Mouse (Mus musculus) embryonic facial prominence, embryonic 10.5 days (tissue): Measurements from ENCODE around the gene Gm13272. TPM values are rescaled to one million over a fixed set of nuclear protein-coding genes. Genes with fewer than 3 reads are reported as not detected.
"Not testable (repeated sequence)": the region's sequence is repeated elsewhere in the genome, so short reads cannot be mapped to it uniquely, and the experiment has no call there.

ENCODE experiments used
- DNase-seq: peaks from one replicate; pipeline ENCODE4 v3.0.0-alpha.2; 2017; ENCODE audit warnings: low spot score
- H3K27ac ChIP-seq: fragments of 300-500 bp; sonication (generic); replicated peaks from 2 replicates; pipeline ENCODE4 v1.5.1; 2016; ENCODE audit warnings: mild to moderate bottlenecking
- H3K27me3 ChIP-seq: fragments of 300-500 bp; sonication (generic); replicated peaks from 2 replicates; pipeline ENCODE4 v1.6.1; 2016; ENCODE audit warnings: low read depth, mild to moderate bottlenecking; ENCODE audit not compliant: poor library complexity, severe bottlenecking
- H3K36me3 ChIP-seq: fragments of 300-500 bp; sonication (generic); replicated peaks from 2 replicates; pipeline ENCODE4 v1.6.1; 2016; ENCODE audit warnings: mild to moderate bottlenecking, moderate library complexity
- H3K4me1 ChIP-seq: fragments of 300-500 bp; sonication (generic); 2 replicates; pipeline ENCODE4 v1.6.1; 2016
- H3K4me3 ChIP-seq: fragments of 300-500 bp; sonication (generic); 2 replicates; pipeline ENCODE4 v1.5.1; 2016; ENCODE audit warnings: mild to moderate bottlenecking, moderate library complexity
- H3K9me3 ChIP-seq: fragments of 300-500 bp; sonication (generic); 2 replicates; pipeline ENCODE4 v1.6.1; 2016; ENCODE audit warnings: mild to moderate bottlenecking
- WGBS: fragments of 180-500 bp; shearing (Covaris S2); methylation state at CpG from one replicate; pipeline ENCODE4 v1.1.7; 2016; 5-methylcytosine and 5-hydroxymethylcytosine counted together
- polyA plus RNA-seq: library from polyadenylated mRNA; unstranded; fragments of >200 nt; fragmentation: Nextera tagmentation; extraction: Ambion mirVana; gene quantifications from 2 replicates; pipeline ENCODE4 v1.2.1, GENCODE M21; 2016

The Gm13272 gene
- polyA plus RNA-seq, 1 experiment from 2014 or later = not detected

GRCm38 (mm10) chr4:88797097-88797496, 17.4 kb downstream of the Gm13272 start, which contains the start of gene Gm13279:
Gene Gm13279, plus strand, starts transcription at chr4:88797397.
- H3K27me3 ChIP-seq, H3K36me3 ChIP-seq, DNase-seq, H3K4me3 ChIP-seq, H3K4me1 ChIP-seq, H3K27ac ChIP-seq, H3K9me3 ChIP-seq: not testable (repeated sequence)
- no CpG with 5 or more reads among the region's 28 CpGs for WGBS

- not testable (repeated sequence) for H3K27me3 ChIP-seq, DNase-seq, H3K27ac ChIP-seq, H3K4me1 ChIP-seq, H3K9me3 ChIP-seq, H3K4me3 ChIP-seq, H3K36me3 ChIP-seq
- WGBS = 9% methylated on average over 6 of the region's 7 CpGs
Measured at GRCm38 (mm10) chr4:88799365-88799764, 19.7 kb downstream of the Gm13272 start, which contains the start of gene Gm13285. Gene Gm13285, plus strand, starts transcription at chr4:88799665.

- peaks cover 13% of the 10 kb centered on the region for H3K27me3 ChIP-seq
- not testable (repeated sequence) for H3K36me3 ChIP-seq, DNase-seq, H3K9me3 ChIP-seq, H3K27ac ChIP-seq, H3K4me3 ChIP-seq, H3K4me1 ChIP-seq
- no CpG with 5 or more reads among the region's 29 CpGs for WGBS
Measured at GRCm38 (mm10) chr4:88802954-88803353, 23.3 kb downstream of the Gm13272 start, which contains the start of gene Gm13287. Gene Gm13287, plus strand, starts transcription at chr4:88803254.

- peak within 1 kb of the TSS; percentile 43; the same call in 1 of the 2 replicates for H3K4me3 ChIP-seq
Measured at GRCm38 (mm10) chr4:88805231-88805630, 25.6 kb downstream of the Gm13272 start, which contains the start of gene Gm13288. Gene Gm13288, plus strand, starts transcription at chr4:88805531.

GRCm38 (mm10) chr4:88805761-88806160, 26.1 kb downstream of the Gm13272 start:
- not testable (repeated sequence) for H3K27ac ChIP-seq, H3K36me3 ChIP-seq, DNase-seq, H3K9me3 ChIP-seq, H3K4me1 ChIP-seq
- Histone ChIP-seq H3K27me3 (peaks cover 14% of the 10 kb centered on the region), H3K4me3 (peak overlapping the region; percentile 43; the same call in 1 of the 2 replicates)
- 0% methylated on average over 21 of the region's 34 CpGs for WGBS

More at GRCm38 (mm10) chr4:88805231-88805630, 25.6 kb downstream of the Gm13272 start, which contains the start of gene Gm13288:
- not testable (repeated sequence) for H3K27ac ChIP-seq, H3K9me3 ChIP-seq, H3K36me3 ChIP-seq, H3K4me1 ChIP-seq, DNase-seq
- H3K27me3 ChIP-seq = peaks cover 14% of the 10 kb centered on the region
- WGBS = no CpG with 5 or more reads among the region's 8 CpGs

GRCm38 (mm10) chr4:88815928-88816327, 36.3 kb downstream of the Gm13272 start, which contains the start of gene Ifna7:
Gene Ifna7, plus strand, starts transcription at chr4:88816228.
- Histone ChIP-seq H3K9me3 (no peaks in the 10 kb centered on the region), H3K27me3 (no peaks in the 10 kb centered on the region; the same call in 1 of the 2 replicates), H3K4me3 (no peak within 1 kb of the TSS), H3K27ac (no peak within 1 kb of the TSS), H3K36me3 (no peaks in the 10 kb centered on the region), H3K4me1 (no peaks in the 10 kb centered on the region)
- no peak for DNase-seq
- 68% methylated on average over 3 of the region's 3 CpGs for WGBS

- no peak for DNase-seq
- WGBS = 82% methylated on average over 1 of the region's 1 CpGs
Measured at GRCm38 (mm10) chr4:88819659-88820058, 40.0 kb downstream of the Gm13272 start, which contains the start of gene Ifna11. Gene Ifna11, plus strand, starts transcription at chr4:88819959.

GRCm38 (mm10) chr4:88822995-88823394, 43.3 kb downstream of the Gm13272 start:
- WGBS = 27% methylated on average over 4 of the region's 4 CpGs
- Histone ChIP-seq H3K27ac (no peak overlapping the region), H3K9me3 (no peaks in the 10 kb centered on the region), H3K4me3 (no peak overlapping the region), H3K4me1 (no peaks in the 10 kb centered on the region), H3K36me3 (no peaks in the 10 kb centered on the region), H3K27me3 (no peaks in the 10 kb centered on the region)
- no peak for DNase-seq

More at GRCm38 (mm10) chr4:88819659-88820058, 40.0 kb downstream of the Gm13272 start, which contains the start of gene Ifna11:
- Histone ChIP-seq H3K4me1 (no peaks in the 10 kb centered on the region), H3K36me3 (no peaks in the 10 kb centered on the region), H3K27me3 (no peaks in the 10 kb centered on the region), H3K27ac (no peak within 1 kb of the TSS), H3K4me3 (no peak within 1 kb of the TSS), H3K9me3 (no peaks in the 10 kb centered on the region)

GRCm38 (mm10) chr4:88827116-88827515, 47.5 kb downstream of the Gm13272 start, which contains the start of gene Ifna6:
Gene Ifna6, plus strand, starts transcription at chr4:88827416.
- not testable (repeated sequence) for DNase-seq, H3K4me3 ChIP-seq, H3K27ac ChIP-seq, H3K27me3 ChIP-seq, H3K36me3 ChIP-seq, H3K4me1 ChIP-seq, H3K9me3 ChIP-seq

Other genes with a start within 250 kb of the Gm13272 start
- gene Ifna15, start 221.6 kb upstream of the Gm13272 start, polyA plus RNA-seq = not detected in 2 replicates
- not detected in 2 replicates for gene Ifna14, start 208.1 kb upstream of the Gm13272 start, polyA plus RNA-seq
- gene Ifna9, start 187.5 kb upstream of the Gm13272 start, polyA plus RNA-seq = not detected in 2 replicates
- gene Ifna12, start 176.5 kb upstream of the Gm13272 start, polyA plus RNA-seq = not detected in 2 replicates
- not detected in 2 replicates for gene C87499, start 145.4 kb upstream of the Gm13272 start, polyA plus RNA-seq
- not detected in 2 replicates for gene Ifna13, start 135.4 kb upstream of the Gm13272 start, polyA plus RNA-seq
- gene Ifna16, start 102.9 kb upstream of the Gm13272 start, polyA plus RNA-seq = not detected in 2 replicates
- not detected in 2 replicates for gene Ifna2, start 95.9 kb upstream of the Gm13272 start, polyA plus RNA-seq
- gene Ifnab, start 88.5 kb upstream of the Gm13272 start, polyA plus RNA-seq = not detected in 2 replicates
- 0.80 and 0.90 TPM in 2 replicates for gene Gm26566, start 58.0 kb upstream of the Gm13272 start, polyA plus RNA-seq
- 100 and 110 TPM in 2 replicates for gene Klhl9, start 57.4 kb upstream of the Gm13272 start, polyA plus RNA-seq
- gene Gm13271, start 25.0 kb upstream of the Gm13272 start, polyA plus RNA-seq = not detected in 2 replicates
- 0.14 and 0.20 TPM in 2 replicates for gene Gm13283, start 19.7 kb upstream of the Gm13272 start, polyA plus RNA-seq
- not detected in 2 replicates for gene Gm13290, start 6.0 kb upstream of the Gm13272 start, polyA plus RNA-seq
- gene Gm13289, start 2.9 kb upstream of the Gm13272 start, polyA plus RNA-seq = not detected in 2 replicates
- 0.14 TPM in 1 of 2 replicates, not detected in the other for gene Ifnz, start 2.3 kb downstream of the Gm13272 start, polyA plus RNA-seq
- not detected in 2 replicates for gene Gm13276, start 5.9 kb downstream of the Gm13272 start, polyA plus RNA-seq
- not detected in 2 replicates for gene Gm13277, start 8.8 kb downstream of the Gm13272 start, polyA plus RNA-seq
- not detected in 2 replicates for gene Gm13278, start 11.7 kb downstream of the Gm13272 start, polyA plus RNA-seq
- not detected in 2 replicates for gene Gm13275, start 14.6 kb downstream of the Gm13272 start, polyA plus RNA-seq
- not detected in 2 replicates for gene Gm13279, start 17.5 kb downstream of the Gm13272 start, polyA plus RNA-seq
- gene Gm13285, start 19.8 kb downstream of the Gm13272 start, polyA plus RNA-seq = 0.28 and 0.35 TPM in 2 replicates
- not detected in 2 replicates for gene Gm13287, start 23.4 kb downstream of the Gm13272 start, polyA plus RNA-seq
- gene Gm13288, start 25.7 kb downstream of the Gm13272 start, polyA plus RNA-seq = not detected in 2 replicates
- not detected in 2 replicates for gene Ifna7, start 36.4 kb downstream of the Gm13272 start, polyA plus RNA-seq
- not detected in 2 replicates for gene Ifna11, start 40.1 kb downstream of the Gm13272 start, polyA plus RNA-seq
- not detected in 2 replicates for gene Ifna6, start 47.6 kb downstream of the Gm13272 start, polyA plus RNA-seq
- gene Ifna5, start 55.7 kb downstream of the Gm13272 start, polyA plus RNA-seq = not detected in 2 replicates
- not detected in 2 replicates for gene Ifna4, start 62.0 kb downstream of the Gm13272 start, polyA plus RNA-seq
- not detected in 2 replicates for gene Ifna1, start 70.2 kb downstream of the Gm13272 start, polyA plus RNA-seq
- not detected in 2 replicates for gene Ifne, start 100.4 kb downstream of the Gm13272 start, polyA plus RNA-seq